ENCODE assay signal across 15 mouse cellular contexts in the genomic region with DNA sequence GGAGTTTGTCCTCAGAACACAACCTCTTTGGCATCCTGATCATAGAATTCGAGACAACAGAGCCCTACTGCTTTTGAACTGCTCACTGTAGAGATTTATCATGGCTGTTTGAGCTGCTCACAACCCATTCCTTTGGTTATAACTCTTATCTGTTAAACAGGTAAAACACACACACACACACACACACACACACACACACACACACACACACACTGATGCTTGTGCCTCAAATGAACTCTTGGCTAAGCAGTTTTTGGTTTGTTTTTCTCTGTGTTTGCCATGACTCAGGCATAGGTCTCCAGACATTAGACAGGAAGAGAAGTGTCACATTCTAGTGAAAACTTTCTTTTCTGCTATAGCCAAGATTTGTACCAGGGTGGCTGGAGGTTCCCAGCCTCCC.
"Had no signal": no experiment of that assay in that cellular context is flagged by ENCODE, and none has a peak within 500 bp of the region (broad histone marks: within the 10 kb centered on the region; RNA-seq: fewer than 3 reads in every experiment).

No protein-coding gene starts in this region.

- H3K27me3 ChIP-seq: intestine, embryonic 15.5 days; liver, embryonic 13.5 days; lung, embryonic 15.5 days; midbrain, embryonic 12.5 days; neural tube, embryonic 15.5 days had no signal

- H3K9ac ChIP-seq: intestine, embryonic 15.5 days; liver, embryonic 13.5 days; liver, postnatal 0 days; lung, embryonic 15.5 days; midbrain, embryonic 12.5 days; neural tube, embryonic 15.5 days had no signal

- H3K36me3 ChIP-seq: intestine, embryonic 15.5 days; liver, embryonic 13.5 days; lung, embryonic 15.5 days; midbrain, embryonic 12.5 days; neural tube, embryonic 15.5 days had no signal

- H3K4me2 ChIP-seq: intestine, embryonic 15.5 days; liver, embryonic 13.5 days; lung, embryonic 15.5 days; midbrain, embryonic 12.5 days; neural tube, embryonic 15.5 days had no signal

- H3K9me3 ChIP-seq: intestine, embryonic 15.5 days; liver, embryonic 13.5 days; lung, embryonic 15.5 days; midbrain, embryonic 12.5 days; neural tube, embryonic 15.5 days had no signal

- H3K4me3 ChIP-seq: intestine, embryonic 15.5 days; left cerebral cortex, adult 2 months; liver, embryonic 13.5 days; lung, embryonic 15.5 days; midbrain, embryonic 12.5 days; neural tube, embryonic 15.5 days had no signal

- H3K4me1 ChIP-seq: intestine, embryonic 15.5 days; lung, embryonic 15.5 days; midbrain, embryonic 12.5 days; neural tube, embryonic 15.5 days had no signal

- ATAC-seq: intestine, embryonic 15.5 days; liver, postnatal 0 days had no signal

- H3K27ac ChIP-seq: intestine, embryonic 15.5 days; left cerebral cortex, adult 2 months; liver, embryonic 13.5 days; lung, embryonic 15.5 days; midbrain, embryonic 12.5 days; neural tube, embryonic 15.5 days had no signal

- DNase-seq: kidney, adult 18-20 months; kidney, postnatal 14 days; liver; liver, embryonic 13.5 days; liver, postnatal 0 days; lung, postnatal 14 days; right cerebral cortex, adult 18-20 months; right cerebral cortex, postnatal 25 days; thymus, adult 18-20 months; thymus, postnatal 14 days had no signal
